Mouse (Mus musculus): ENCODE results near the gene Mmp21. TPM values are rescaled to one million over a fixed set of nuclear protein-coding genes. Genes with fewer than 3 reads are reported as not detected.

The Mmp21 gene
- polyA plus RNA-seq, 1 experiment, result not detected

- H3K4me3 ChIP-seq (replicated peaks; ENCODE audit: extremely low read depth, low read depth, low read length), result no peak overlapping the region
- no peaks in the 10 kb centered on the region for H3K4me1 ChIP-seq (ENCODE audit: control insufficient read depth, insufficient read depth, low read length)
- WGBS, result 88% methylated on average over 3 of the region's 3 CpGs
- TF ChIP-seq CTCF (IDR thresholded peaks at IDR 0.05; ENCODE audit: insufficient read depth, low read length) (no peak), POLR2A (IDR thresholded peaks at IDR 0.05; ENCODE audit: borderline replicate concordance, extremely low read depth, low read depth, low read length) (no peak)
- DNase-seq, result no peak
Observed at GRCm38 (mm10) chr7:133670846-133671245, 9.0 kb downstream of the Mmp21 start.

- Histone ChIP-seq H3K4me3 (replicated peaks; ENCODE audit: extremely low read depth, low read depth, low read length) (no peak overlapping the region), H3K4me1 (ENCODE audit: control insufficient read depth, insufficient read depth, low read length) (no peaks in the 10 kb centered on the region)
- WGBS, result 89% methylated on average over 9 of the region's 9 CpGs
- TF ChIP-seq POLR2A (IDR thresholded peaks at IDR 0.05; ENCODE audit: borderline replicate concordance, extremely low read depth, low read depth, low read length) (no peak), CTCF (IDR thresholded peaks at IDR 0.05; ENCODE audit: insufficient read depth, low read length) (no peak)
- DNase-seq, result no peak
Observed at GRCm38 (mm10) chr7:133669946-133670345, 9.9 kb downstream of the Mmp21 start.

GRCm38 (mm10) chr7:133669071-133669470, 10.8 kb downstream of the Mmp21 start:
- 78% methylated on average over 1 of the region's 1 CpGs for WGBS
- DNase-seq, result no peak
- Histone ChIP-seq H3K4me3 (replicated peaks; ENCODE audit: extremely low read depth, low read depth, low read length) (no peak overlapping the region), H3K4me1 (ENCODE audit: control insufficient read depth, insufficient read depth, low read length) (no peaks in the 10 kb centered on the region)
- TF ChIP-seq CTCF (IDR thresholded peaks at IDR 0.05; ENCODE audit: insufficient read depth, low read length) (no peak), POLR2A (IDR thresholded peaks at IDR 0.05; ENCODE audit: borderline replicate concordance, extremely low read depth, low read depth, low read length) (no peak)

- no peak for TF ChIP-seq CTCF (IDR thresholded peaks at IDR 0.05; ENCODE audit: insufficient read depth, low read length)
- no peak for TF ChIP-seq POLR2A (IDR thresholded peaks at IDR 0.05; ENCODE audit: borderline replicate concordance, extremely low read depth, low read depth, low read length)
- Histone ChIP-seq H3K4me1 (ENCODE audit: control insufficient read depth, insufficient read depth, low read length) (no peaks in the 10 kb centered on the region), H3K4me3 (replicated peaks; ENCODE audit: extremely low read depth, low read depth, low read length) (no peak overlapping the region)
- DNase-seq, result no peak
- 97% methylated on average over 1 of the region's 1 CpGs for WGBS
Observed at GRCm38 (mm10) chr7:133662467-133662866, 17.4 kb downstream of the Mmp21 start.

GRCm38 (mm10) chr7:133645716-133646115, 34.1 kb downstream of the Mmp21 start:
- 85% methylated on average over 6 of the region's 6 CpGs for WGBS
- no peak for TF ChIP-seq CTCF (IDR thresholded peaks at IDR 0.05; ENCODE audit: insufficient read depth, low read length)
- no peak for TF ChIP-seq POLR2A (IDR thresholded peaks at IDR 0.05; ENCODE audit: borderline replicate concordance, extremely low read depth, low read depth, low read length)
- Histone ChIP-seq H3K4me3 (replicated peaks; ENCODE audit: extremely low read depth, low read depth, low read length) (no peak overlapping the region), H3K4me1 (ENCODE audit: control insufficient read depth, insufficient read depth, low read length) (no peaks in the 10 kb centered on the region)
- DNase-seq, result no peak

GRCm38 (mm10) chr7:133638821-133639220, 41.0 kb downstream of the Mmp21 start:
- H3K4me1 ChIP-seq (ENCODE audit: control insufficient read depth, insufficient read depth, low read length), result peaks cover 3% of the 10 kb centered on the region; the same call in 1 of the 2 replicates
- 83% methylated on average over 13 of the region's 13 CpGs for WGBS
- TF ChIP-seq CTCF (IDR thresholded peaks at IDR 0.05; ENCODE audit: insufficient read depth, low read length) (no peak), POLR2A (IDR thresholded peaks at IDR 0.05; ENCODE audit: borderline replicate concordance, extremely low read depth, low read depth, low read length) (no peak)

GRCm38 (mm10) chr7:133638306-133638705, 41.6 kb downstream of the Mmp21 start:
- H3K4me3 ChIP-seq (replicated peaks; ENCODE audit: extremely low read depth, low read depth, low read length), result peak overlapping the region; percentile 87
- 3% methylated on average over 13 of the region's 13 CpGs for WGBS
- DNase-seq, result peak; percentile 6
- peaks cover 3% of the 10 kb centered on the region; the same call in 1 of the 2 replicates for H3K4me1 ChIP-seq (ENCODE audit: control insufficient read depth, insufficient read depth, low read length)
- no peak for TF ChIP-seq CTCF (IDR thresholded peaks at IDR 0.05; ENCODE audit: insufficient read depth, low read length)
- TF ChIP-seq POLR2A (IDR thresholded peaks at IDR 0.05; ENCODE audit: borderline replicate concordance, extremely low read depth, low read depth, low read length), result no peak

More at GRCm38 (mm10) chr7:133638821-133639220, 41.0 kb downstream of the Mmp21 start:
- no peak for DNase-seq
- H3K4me3 ChIP-seq (replicated peaks; ENCODE audit: extremely low read depth, low read depth, low read length), result no peak overlapping the region

GRCm38 (mm10) chr7:133637361-133638305, 42.2 kb downstream of the Mmp21 start, which contains the start of gene Edrf1:
Edrf1 (plus strand) TSS chr7:133637543.
- TF ChIP-seq CTCF (IDR thresholded peaks at IDR 0.05; ENCODE audit: insufficient read depth, low read length) (no peak), POLR2A (IDR thresholded peaks at IDR 0.05; ENCODE audit: borderline replicate concordance, extremely low read depth, low read depth, low read length) (peak; percentile 90)
- Histone ChIP-seq H3K4me1 (ENCODE audit: control insufficient read depth, insufficient read depth, low read length) (peaks cover 3% of the 10 kb centered on the region; the same call in 1 of the 2 replicates), H3K4me3 (replicated peaks; ENCODE audit: extremely low read depth, low read depth, low read length) (peak within 1 kb of the TSS; percentile 87)
- peak; percentile 96 for DNase-seq
- under 1% methylated on average over 81 of the region's 81 CpGs for WGBS

- WGBS, result 2% methylated on average over 21 of the region's 21 CpGs
- peak; percentile 87 for DNase-seq
- TF ChIP-seq POLR2A (IDR thresholded peaks at IDR 0.05; ENCODE audit: borderline replicate concordance, extremely low read depth, low read depth, low read length), result no peak
- TF ChIP-seq CTCF (IDR thresholded peaks at IDR 0.05; ENCODE audit: insufficient read depth, low read length), result peak; percentile 90
- peak overlapping the region; percentile 57 for H3K4me3 ChIP-seq (replicated peaks; ENCODE audit: extremely low read depth, low read depth, low read length)
- H3K4me1 ChIP-seq (ENCODE audit: control insufficient read depth, insufficient read depth, low read length), result peaks cover 3% of the 10 kb centered on the region; the same call in 1 of the 2 replicates
Observed at GRCm38 (mm10) chr7:133636738-133637352, 43.0 kb downstream of the Mmp21 start.
